In the genomic region with DNA sequence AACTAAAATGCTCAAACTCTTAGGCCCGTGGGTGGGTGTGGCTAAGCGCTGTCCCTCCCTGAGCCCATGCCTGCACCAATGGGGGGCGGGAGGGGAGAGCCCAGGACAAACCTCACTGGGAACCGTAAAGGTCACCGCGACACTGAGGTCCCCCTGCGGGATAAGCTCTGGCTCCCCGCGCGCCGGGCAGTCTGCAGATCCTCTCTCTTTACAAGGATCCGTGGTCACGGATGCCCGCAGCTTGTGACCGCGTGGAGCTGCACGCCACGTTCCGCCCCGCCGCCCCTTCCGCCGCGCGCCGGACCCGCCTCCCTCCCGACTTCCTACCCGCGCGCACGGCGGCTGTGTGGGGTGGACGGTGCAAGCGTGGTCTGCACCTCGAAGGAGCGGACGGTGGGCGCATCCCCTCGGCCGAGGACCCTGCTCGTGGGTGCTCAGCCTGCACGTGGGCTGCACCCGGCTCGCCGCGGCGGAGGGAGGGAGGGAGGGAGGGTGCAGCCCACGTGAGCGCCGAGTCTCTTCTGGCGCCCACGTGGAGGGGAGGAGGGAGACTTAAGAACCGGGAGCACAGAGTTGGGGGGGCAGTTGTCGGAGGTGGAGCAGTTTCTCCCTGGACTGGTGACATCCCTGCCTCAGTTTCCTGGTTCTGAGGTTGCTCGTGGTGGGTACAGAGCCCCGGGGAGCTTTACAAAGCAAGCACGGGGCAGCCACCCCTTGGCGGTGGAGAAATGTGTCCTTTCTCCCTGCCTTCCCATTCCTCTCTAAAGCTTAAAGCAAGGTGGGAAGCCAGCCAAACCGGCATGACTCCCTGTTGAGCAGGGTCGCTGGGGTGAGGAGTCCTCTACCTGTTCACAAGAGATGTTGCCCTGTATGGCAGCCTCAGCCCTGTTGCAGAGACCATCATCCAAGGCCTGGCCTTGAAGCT, we compare ENCODE assay signal across 8 mouse cellular contexts. TPM values are rescaled to one million over a fixed set of nuclear protein-coding genes. Genes with fewer than 3 reads are reported as not detected.
A peak's percentile ranks its signal among the peaks of the same experiment; 100 is the strongest.
DNase-seq lines count a peak whose midpoint lies in the region; ATAC-seq and TF ChIP-seq lines count a peak whose summit lies in the region.

No protein-coding gene starts in this region.

- DNase-seq in CD4-positive helper T cell, adult 2 months (ENCODE audit: low read depth, low spot score) = peak; percentile 66
- DNase-seq in fibroblast of lung, adult 2 months (ENCODE audit: low read depth) = peak; percentile 23
- DNase-seq in kidney, postnatal 36 days = peak; percentile 34 to 73
- peak; percentile 69 for DNase-seq in liver, postnatal 0 days

- WGBS in bone marrow, adult 2 months = under 1% methylated on average over 60 of the region's 61 CpGs
- under 1% methylated on average over 58 of the region's 61 CpGs for WGBS in heart, embryonic 16.5 days
- under 1% methylated on average over 41 of the region's 61 CpGs for WGBS in liver, postnatal 0 days (ENCODE audit: insufficient replicate concordance)
- under 1% methylated on average over 46 of the region's 61 CpGs for WGBS in neural tube, embryonic 14.5 days

- peak overlapping the region; percentile 79 for H3K4me3 ChIP-seq in bone marrow, adult 2 months (replicated peaks; ENCODE audit: control insufficient read depth, low read depth, low read length)
- peak overlapping the region; percentile 73 for H3K4me3 ChIP-seq in heart, embryonic 16.5 days (ENCODE audit: low read length)
- H3K4me3 ChIP-seq in liver, postnatal 0 days (ENCODE audit: low read depth, low read length) = peak overlapping the region; percentile 65
- H3K4me3 ChIP-seq in neural tube, embryonic 14.5 days (ENCODE audit: low read depth, low read length) = peak overlapping the region; percentile 50
- peak overlapping the region; percentile 90 for H3K4me3 ChIP-seq in testis, adult 2 months (ENCODE audit: control insufficient read depth, low read depth, low read length)

- ATAC-seq in heart, embryonic 16.5 days (replicated peaks; ENCODE audit: extremely low read depth, insufficient read depth, low FRiP score) = peak; percentile 92
- ATAC-seq in liver, postnatal 0 days = peak; percentile 94
- ATAC-seq in neural tube, embryonic 14.5 days (ENCODE audit: low read depth) = peak; percentile 89

- H3K4me1 ChIP-seq in bone marrow, adult 2 months (ENCODE audit: control insufficient read depth, insufficient read depth, low read length) = no peaks in the 10 kb centered on the region
- peaks cover 8% of the 10 kb centered on the region; the same call in 1 of the 2 replicates for H3K4me1 ChIP-seq in heart, embryonic 16.5 days (ENCODE audit: control insufficient read depth, insufficient read depth, low read length)
- peaks cover 3% of the 10 kb centered on the region for H3K4me1 ChIP-seq in liver, postnatal 0 days (ENCODE audit: insufficient read depth)
- H3K4me1 ChIP-seq in neural tube, embryonic 14.5 days (ENCODE audit: control insufficient read depth, insufficient read depth, low read length) = peaks cover 4% of the 10 kb centered on the region; the same call in 1 of the 2 replicates
- H3K4me1 ChIP-seq in testis, adult 2 months (ENCODE audit: control insufficient read depth, insufficient read depth, low read length) = peaks cover 9% of the 10 kb centered on the region

- no peak for TF ChIP-seq EP300 in liver, postnatal 0 days (IDR thresholded peaks at IDR 0.05; ENCODE audit: low read depth)

- H3K9ac ChIP-seq in heart, embryonic 16.5 days (ENCODE audit: low read length) = peak overlapping the region; percentile 81
- peak overlapping the region; percentile 56 for H3K9ac ChIP-seq in liver, postnatal 0 days (replicated peaks)
- peak overlapping the region; percentile 58 for H3K9ac ChIP-seq in neural tube, embryonic 14.5 days (replicated peaks; ENCODE audit: low read depth, low read length)

- peaks cover 4% of the 10 kb centered on the region; the same call in 1 of the 2 replicates for H3K36me3 ChIP-seq in heart, embryonic 16.5 days (ENCODE audit: control insufficient read depth, insufficient read depth)
- no peaks in the 10 kb centered on the region for H3K36me3 ChIP-seq in liver, postnatal 0 days (replicated peaks; ENCODE audit: insufficient read depth, low read length)
- H3K36me3 ChIP-seq in neural tube, embryonic 14.5 days (ENCODE audit: control insufficient read depth, insufficient read depth, low read length) = no peaks in the 10 kb centered on the region
- H3K36me3 ChIP-seq in testis, adult 2 months (ENCODE audit: control insufficient read depth, insufficient read depth, low read length) = no peaks in the 10 kb centered on the region

- H3K9me3 ChIP-seq in heart, embryonic 16.5 days (replicated peaks; ENCODE audit: control insufficient read depth, low read length) = no peaks in the 10 kb centered on the region
- peaks cover under 1% of the 10 kb centered on the region; the same call in 1 of the 2 replicates for H3K9me3 ChIP-seq in liver, postnatal 0 days (ENCODE audit: low read length)
- no peaks in the 10 kb centered on the region for H3K9me3 ChIP-seq in neural tube, embryonic 14.5 days (ENCODE audit: control insufficient read depth, low read length)

- no peak for TF ChIP-seq CTCF in bone marrow, adult 2 months (IDR thresholded peaks at IDR 0.05; ENCODE audit: control insufficient read depth, insufficient read depth, low read length)
- TF ChIP-seq CTCF in liver, postnatal 0 days (IDR thresholded peaks at IDR 0.05; ENCODE audit: low read depth) = no peak
- no peak for TF ChIP-seq CTCF in testis, adult 2 months (IDR thresholded peaks at IDR 0.05; ENCODE audit: control insufficient read depth, insufficient read depth, insufficient replicate concordance, low read depth, low read length)

- H3K27me3 ChIP-seq in heart, embryonic 16.5 days (ENCODE audit: control insufficient read depth, insufficient read depth, low read length) = no peaks in the 10 kb centered on the region
- no peaks in the 10 kb centered on the region for H3K27me3 ChIP-seq in liver, postnatal 0 days (ENCODE audit: insufficient read depth, low read length)
- no peaks in the 10 kb centered on the region for H3K27me3 ChIP-seq in neural tube, embryonic 14.5 days (ENCODE audit: control insufficient read depth, insufficient read depth, low read length)
- H3K27me3 ChIP-seq in testis, adult 2 months (ENCODE audit: control insufficient read depth, insufficient read depth, low read length) = no peaks in the 10 kb centered on the region

- no peak overlapping the region for H3K27ac ChIP-seq in bone marrow, adult 2 months (ENCODE audit: control insufficient read depth, insufficient read depth, low read depth, low read length, poor library complexity)
- peak overlapping the region; percentile 65 for H3K27ac ChIP-seq in heart, embryonic 16.5 days (ENCODE audit: low read length)
- no peak overlapping the region for H3K27ac ChIP-seq in liver, postnatal 0 days (ENCODE audit: low read depth)
- H3K27ac ChIP-seq in neural tube, embryonic 14.5 days (ENCODE audit: low read depth, low read length) = no peak overlapping the region
- H3K27ac ChIP-seq in testis, adult 2 months (ENCODE audit: control insufficient read depth, insufficient read depth, low read depth, low read length) = no peak overlapping the region

- H3K4me2 ChIP-seq in heart, embryonic 16.5 days (ENCODE audit: low read depth, low read length) = peak overlapping the region; percentile 91
- H3K4me2 ChIP-seq in liver, postnatal 0 days (ENCODE audit: low read depth, low read length) = peak overlapping the region; percentile 92
- peak overlapping the region; percentile 60 for H3K4me2 ChIP-seq in neural tube, embryonic 14.5 days (ENCODE audit: low read depth, low read length)

- no peak for TF ChIP-seq POLR2A in bone marrow, adult 2 months (IDR thresholded peaks at IDR 0.05; ENCODE audit: borderline replicate concordance, control insufficient read depth, low read depth, low read length)
- TF ChIP-seq POLR2A in testis, adult 2 months (IDR thresholded peaks at IDR 0.05; ENCODE audit: control insufficient read depth, low read depth, low read length) = no peak

RNA-seq across cellular contexts. Expression of gene Dctd, which starts 11.2 kb away (rescaled TPM):
- 3.4 and 6.1 TPM in 2 replicates for polyA plus RNA-seq in bone marrow, adult 2 months (2011; ENCODE audit: insufficient read depth, insufficient read length, low replicate concordance, missing spikeins)
- polyA plus RNA-seq in heart, embryonic 16.5 days (2015; fragmentation: Nextera tagmentation; extraction: Ambion mirVana) = 25.0 and 25.9 TPM in 2 replicates
- polyA plus RNA-seq in liver, postnatal 0 days (2015; fragmentation: Nextera tagmentation; extraction: Ambion mirVana) = 1.8 and 2.4 TPM in 2 replicates
- polyA plus RNA-seq in neural tube, embryonic 14.5 days (2014; fragmentation: Nextera tagmentation; extraction: Ambion mirVana) = 9.9 and 12.9 TPM in 2 replicates
- polyA plus RNA-seq in testis, adult 2 months (2012; rRNA removed) = 2.0 and 2.7 TPM in 2 replicates
